Mouse (Mus musculus): ENCODE data around the gene Sfrp4. TPM values are rescaled to one million over a fixed set of nuclear protein-coding genes. Genes with fewer than 3 reads are reported as not detected.

The Sfrp4 gene
- polyA plus RNA-seq, 1 experiment from 2014 or later: 2.2 TPM

DNA sequence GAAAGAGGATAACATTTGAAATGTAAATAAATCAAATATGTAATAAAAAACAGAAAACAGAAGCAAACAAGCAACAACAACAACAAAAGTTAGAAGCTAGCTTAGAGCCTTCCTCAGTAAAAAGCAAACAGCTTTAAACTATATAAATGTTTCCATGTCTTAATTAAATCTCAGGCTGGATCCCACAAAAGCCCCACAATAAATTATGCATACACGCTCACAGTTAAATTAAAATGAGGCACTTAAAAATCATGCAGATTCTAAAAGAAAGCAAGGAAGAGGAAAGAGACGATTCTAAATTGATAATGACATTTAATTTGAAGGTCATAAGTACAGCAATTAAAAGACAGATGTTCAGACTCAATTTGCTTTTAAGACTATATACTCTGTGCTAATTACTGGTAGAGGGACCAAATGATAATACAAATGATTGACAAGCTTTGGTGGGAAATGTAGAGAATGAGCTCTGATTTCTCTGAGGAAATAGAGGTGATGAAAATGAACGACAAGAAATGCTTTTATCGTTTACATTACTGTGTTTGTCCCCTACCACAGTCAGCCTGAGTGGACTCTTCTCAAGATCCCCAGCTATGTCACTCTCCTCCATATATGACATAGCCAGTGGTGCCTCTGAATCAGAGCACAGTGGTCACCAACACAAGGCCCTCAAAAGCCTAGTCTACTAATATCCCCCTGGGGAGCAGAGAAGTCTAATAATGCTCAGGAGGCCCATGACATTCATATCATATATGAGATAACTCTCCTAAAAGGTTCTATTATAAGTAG, 45.6 kb downstream of the Sfrp4 start:
- no peaks in the 10 kb centered on the region for H3K36me3 ChIP-seq (ENCODE audit: control insufficient read depth, insufficient read depth)
- H3K4me3 ChIP-seq (replicated peaks; ENCODE audit: low read length): no peak overlapping the region
- peaks cover 3% of the 10 kb centered on the region for H3K4me1 ChIP-seq (replicated peaks; ENCODE audit: control insufficient read depth, insufficient read depth, low read length)
- no peaks in the 10 kb centered on the region for H3K27me3 ChIP-seq (replicated peaks; ENCODE audit: control insufficient read depth, insufficient read depth, low read length)
- no peak overlapping the region for H3K9ac ChIP-seq (replicated peaks; ENCODE audit: low read depth, low read length)
- peak; percentile 75 for ATAC-seq
- no peak overlapping the region; the same call in 1 of the 2 replicates for H3K27ac ChIP-seq (ENCODE audit: low read length)
- H3K9me3 ChIP-seq (ENCODE audit: control insufficient read depth, low read length): no peaks in the 10 kb centered on the region
- 40% methylated on average over 4 of the region's 4 CpGs for WGBS
- no peak overlapping the region for H3K4me2 ChIP-seq (ENCODE audit: low read length)

DNA sequence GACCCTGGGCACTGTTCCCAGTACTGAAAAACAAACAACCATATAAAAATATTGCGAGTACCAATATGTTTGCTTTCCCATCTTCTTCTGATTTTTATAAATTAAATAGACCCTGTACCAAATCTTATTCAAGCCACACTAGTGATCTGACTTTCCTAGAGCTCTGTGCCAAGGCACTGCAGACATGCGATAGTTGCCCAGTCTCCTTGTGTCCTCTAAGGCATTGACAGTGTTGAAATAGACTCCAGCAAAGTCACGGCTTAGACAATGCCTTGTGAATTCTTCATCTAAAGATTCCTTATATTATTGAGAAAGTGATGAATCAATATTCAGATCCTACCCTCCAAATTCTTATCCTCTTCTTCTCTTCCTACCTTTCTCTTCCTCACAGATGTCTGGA, 51.1 kb downstream of the Sfrp4 start:
- Histone ChIP-seq H3K27ac (ENCODE audit: low read length) (no peak overlapping the region), H3K27me3 (replicated peaks; ENCODE audit: control insufficient read depth, insufficient read depth, low read length) (no peaks in the 10 kb centered on the region), H3K9me3 (ENCODE audit: control insufficient read depth, low read length) (no peaks in the 10 kb centered on the region), H3K4me3 (replicated peaks; ENCODE audit: low read length) (no peak overlapping the region), H3K9ac (replicated peaks; ENCODE audit: low read depth, low read length) (no peak overlapping the region), H3K4me2 (ENCODE audit: low read length) (no peak overlapping the region), H3K4me1 (replicated peaks; ENCODE audit: control insufficient read depth, insufficient read depth, low read length) (peaks cover 3% of the 10 kb centered on the region; the same call in 1 of the 2 replicates), H3K36me3 (ENCODE audit: control insufficient read depth, insufficient read depth) (no peaks in the 10 kb centered on the region)
- 45% methylated on average over 3 of the region's 3 CpGs for WGBS
- ATAC-seq: no peak

DNA sequence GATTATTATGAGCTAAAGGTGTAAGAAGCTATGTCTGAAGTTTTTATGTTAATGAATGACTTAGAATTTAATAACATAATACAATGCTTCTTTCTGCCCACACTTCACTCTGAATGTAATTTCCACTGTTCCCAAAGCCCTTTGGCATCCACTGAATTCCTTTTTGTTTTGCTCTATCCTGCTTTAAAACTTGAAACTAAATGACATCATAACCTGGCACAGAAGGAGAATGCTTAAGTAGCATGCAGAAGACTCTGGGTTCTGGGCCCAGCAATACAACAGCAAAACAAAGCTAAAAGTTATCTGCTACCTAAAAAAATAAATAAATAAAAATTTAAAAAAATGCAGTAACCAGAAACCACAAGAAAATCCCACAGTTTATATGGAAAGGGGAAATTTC, 51.7 kb downstream of the Sfrp4 start:
- peak; percentile 83 for ATAC-seq
- Histone ChIP-seq H3K27me3 (replicated peaks; ENCODE audit: control insufficient read depth, insufficient read depth, low read length) (no peaks in the 10 kb centered on the region), H3K4me2 (ENCODE audit: low read length) (no peak overlapping the region), H3K36me3 (ENCODE audit: control insufficient read depth, insufficient read depth) (no peaks in the 10 kb centered on the region), H3K4me3 (replicated peaks; ENCODE audit: low read length) (no peak overlapping the region), H3K9me3 (ENCODE audit: control insufficient read depth, low read length) (no peaks in the 10 kb centered on the region), H3K27ac (ENCODE audit: low read length) (no peak overlapping the region; the same call in 1 of the 2 replicates), H3K4me1 (replicated peaks; ENCODE audit: control insufficient read depth, insufficient read depth, low read length) (peaks cover 3% of the 10 kb centered on the region; the same call in 1 of the 2 replicates), H3K9ac (replicated peaks; ENCODE audit: low read depth, low read length) (no peak overlapping the region)

Other genes with a start within 250 kb of the Sfrp4 start
- gene Stard3nl, start 227.3 kb upstream of the Sfrp4 start, polyA plus RNA-seq (2015; fragmentation: Nextera tagmentation; extraction: Ambion mirVana): 188 and 193 TPM in 2 replicates
- gene Epdr1, start 3.2 kb upstream of the Sfrp4 start, polyA plus RNA-seq (2015; fragmentation: Nextera tagmentation; extraction: Ambion mirVana): 22.1 and 24.9 TPM in 2 replicates
- gene Nme8, start 74.7 kb downstream of the Sfrp4 start, polyA plus RNA-seq (2015; fragmentation: Nextera tagmentation; extraction: Ambion mirVana): not detected in 2 replicates
- 0.27 TPM in 1 of 2 replicates, not detected in the other for gene Gpr141, start 201.2 kb downstream of the Sfrp4 start, polyA plus RNA-seq (2015; fragmentation: Nextera tagmentation; extraction: Ambion mirVana)

All from forebrain, embryonic 16.5 days (tissue).